Comparison of ENCODE assay signal across 8 mouse cellular contexts in the genomic region with DNA sequence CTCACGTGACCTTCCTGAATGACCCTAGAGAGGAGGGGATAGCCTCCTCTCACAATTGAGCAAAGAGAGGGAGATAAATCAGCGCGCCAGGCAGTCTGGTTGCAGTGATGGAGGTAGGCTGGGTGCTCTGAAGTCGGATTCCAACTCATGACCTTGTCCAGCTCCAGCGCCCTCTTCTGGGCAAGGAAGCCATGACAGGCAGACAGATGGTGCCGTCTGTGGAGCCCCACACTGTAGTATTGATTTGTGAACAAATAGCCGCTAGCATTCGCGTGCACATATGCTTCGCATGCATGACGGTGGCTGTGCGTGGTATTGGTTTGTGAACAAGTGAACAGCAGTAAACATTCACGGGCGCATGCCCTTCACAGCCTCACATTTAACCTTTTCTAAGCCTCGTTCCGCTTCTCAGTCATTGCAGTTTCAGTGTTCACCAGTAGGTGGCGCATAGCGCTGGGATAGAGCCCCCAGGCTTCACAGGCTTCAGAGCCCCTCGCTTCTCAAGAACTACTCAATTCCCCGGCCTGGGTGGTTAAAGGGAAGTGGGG. TPM values are rescaled to one million over a fixed set of nuclear protein-coding genes. Genes with fewer than 3 reads are reported as not detected.
A peak's percentile ranks its signal among the peaks of the same experiment; 100 is the strongest.
DNase-seq lines count a peak whose midpoint lies in the region; ATAC-seq and TF ChIP-seq lines count a peak whose summit lies in the region.

No protein-coding gene starts in this region.

- H3K9me3 ChIP-seq in hindbrain, embryonic 11.5 days (ENCODE audit: control insufficient read depth, low read length): no peaks in the 10 kb centered on the region
- H3K9me3 ChIP-seq in lung, postnatal 0 days (ENCODE audit: low read length): no peaks in the 10 kb centered on the region

- H3K9ac ChIP-seq in hindbrain, embryonic 11.5 days (ENCODE audit: low read depth, low read length): peak overlapping the region; percentile 44; the same call in 1 of the 2 replicates
- peak overlapping the region; percentile 39; the same call in 1 of the 2 replicates for H3K9ac ChIP-seq in lung, postnatal 0 days (replicated peaks; ENCODE audit: low read depth)

- peak; percentile 88 for DNase-seq in NIH3T3 (ENCODE audit: low read depth)
- DNase-seq in cerebellum, adult 9-11 months: peak; percentile 68
- peak; percentile 77 to 95 for DNase-seq in frontal cortex, adult 2 months (ENCODE audit: extremely low spot score in 1 of 2, low spot score in 1 of 2)
- peak; percentile 96 for DNase-seq in hindbrain, embryonic 11.5 days (ENCODE audit: low spot score)
- DNase-seq in layer of hippocampus, postnatal 10 days (ENCODE audit: low spot score in 2 of 2): peak; percentile 95 to 97
- DNase-seq in lung, postnatal 0 days (ENCODE audit: low spot score): peak; percentile 86
- peak; percentile 73 for DNase-seq in ovary, postnatal 10 days (ENCODE audit: low spot score)
- peak; percentile 60 to 84 for DNase-seq in thymus, postnatal 10 days (ENCODE audit: low spot score in 2 of 2)

- TF ChIP-seq EP300 in lung, postnatal 0 days (IDR thresholded peaks at IDR 0.05): no peak

- H3K27ac ChIP-seq in hindbrain, embryonic 11.5 days (ENCODE audit: low read depth, low read length): no peak overlapping the region
- peak overlapping the region; percentile 77 for H3K27ac ChIP-seq in lung, postnatal 0 days (ENCODE audit: low read length)

- H3K4me1 ChIP-seq in hindbrain, embryonic 11.5 days (replicated peaks; ENCODE audit: control insufficient read depth, insufficient read depth, low read length): no peaks in the 10 kb centered on the region
- no peaks in the 10 kb centered on the region; the same call in 1 of the 2 replicates for H3K4me1 ChIP-seq in lung, postnatal 0 days (ENCODE audit: insufficient read depth, low read depth, low read length)

- H3K27me3 ChIP-seq in hindbrain, embryonic 11.5 days (ENCODE audit: control insufficient read depth, insufficient read depth, low read length): no peaks in the 10 kb centered on the region
- H3K27me3 ChIP-seq in lung, postnatal 0 days (replicated peaks; ENCODE audit: insufficient read depth, low read length): no peaks in the 10 kb centered on the region

- 3% methylated on average over 20 of the region's 20 CpGs for WGBS in hindbrain, embryonic 11.5 days
- WGBS in lung, postnatal 0 days: 5% methylated on average over 20 of the region's 20 CpGs

- TF ChIP-seq CTCF in lung, postnatal 0 days (IDR thresholded peaks at IDR 0.05): peak; percentile 86

- peak; percentile 73 for ATAC-seq in hindbrain, embryonic 11.5 days (ENCODE audit: low FRiP score)
- peak; percentile 35 for ATAC-seq in lung, postnatal 0 days

- peak overlapping the region; percentile 45 for H3K4me2 ChIP-seq in hindbrain, embryonic 11.5 days (replicated peaks; ENCODE audit: low read depth, low read length)
- H3K4me2 ChIP-seq in lung, postnatal 0 days (replicated peaks; ENCODE audit: low read depth, low read length): peak overlapping the region; percentile 55

- H3K36me3 ChIP-seq in hindbrain, embryonic 11.5 days (ENCODE audit: control insufficient read depth, insufficient read depth, low read length): no peaks in the 10 kb centered on the region
- H3K36me3 ChIP-seq in lung, postnatal 0 days (ENCODE audit: insufficient read depth, low read length): no peaks in the 10 kb centered on the region

- H3K4me3 ChIP-seq in hindbrain, embryonic 11.5 days (ENCODE audit: low read depth, low read length): peak overlapping the region; percentile 31
- H3K4me3 ChIP-seq in lung, postnatal 0 days (ENCODE audit: low read depth, low read length): peak overlapping the region; percentile 25

RNA-seq across cellular contexts. Expression of gene Gucy2g, which starts 22.8 kb away (rescaled TPM):
- 3.8 and 4.6 TPM in 2 replicates for polyA plus RNA-seq in frontal cortex, adult 2 months (2012; rRNA removed)
- not detected in 2 replicates for polyA plus RNA-seq in hindbrain, embryonic 11.5 days (2014; fragmentation: Nextera tagmentation; extraction: Ambion mirVana)
- total RNA-seq in layer of hippocampus, postnatal 10 days (2021): under 1 TPM; 0.38 to 0.59 TPM
- 0.05 and 0.18 TPM in 2 replicates for polyA plus RNA-seq in lung, postnatal 0 days (2015; fragmentation: Nextera tagmentation; extraction: Ambion mirVana)

RNA-seq across cellular contexts. Expression of gene Acsl5, which starts 33.5 kb away (rescaled TPM):
- 24.2 and 25.8 TPM in 2 replicates for polyA plus RNA-seq in frontal cortex, adult 2 months (2012; rRNA removed)
- 19.9 and 25.3 TPM in 2 replicates for polyA plus RNA-seq in hindbrain, embryonic 11.5 days (2014; fragmentation: Nextera tagmentation; extraction: Ambion mirVana)
- 10 to 100 TPM; 27.3 to 29.9 TPM for total RNA-seq in layer of hippocampus, postnatal 10 days (2021)
- polyA plus RNA-seq in lung, postnatal 0 days (2015; fragmentation: Nextera tagmentation; extraction: Ambion mirVana): 110 and 130 TPM in 2 replicates

RNA-seq across cellular contexts. Expression of gene Tectb, which starts 37.7 kb away (rescaled TPM):
- 0.11 and 0.18 TPM in 2 replicates for polyA plus RNA-seq in frontal cortex, adult 2 months (2012; rRNA removed)
- 0.13 TPM in 1 of 2 replicates, not detected in the other for polyA plus RNA-seq in hindbrain, embryonic 11.5 days (2014; fragmentation: Nextera tagmentation; extraction: Ambion mirVana)
- under 1 TPM; 0.13 to 0.48 TPM for total RNA-seq in layer of hippocampus, postnatal 10 days (2021)
- 0.21 and 0.27 TPM in 2 replicates for polyA plus RNA-seq in lung, postnatal 0 days (2015; fragmentation: Nextera tagmentation; extraction: Ambion mirVana)
